ENCODE assay signal across 11 mouse cellular contexts in the genomic region with DNA sequence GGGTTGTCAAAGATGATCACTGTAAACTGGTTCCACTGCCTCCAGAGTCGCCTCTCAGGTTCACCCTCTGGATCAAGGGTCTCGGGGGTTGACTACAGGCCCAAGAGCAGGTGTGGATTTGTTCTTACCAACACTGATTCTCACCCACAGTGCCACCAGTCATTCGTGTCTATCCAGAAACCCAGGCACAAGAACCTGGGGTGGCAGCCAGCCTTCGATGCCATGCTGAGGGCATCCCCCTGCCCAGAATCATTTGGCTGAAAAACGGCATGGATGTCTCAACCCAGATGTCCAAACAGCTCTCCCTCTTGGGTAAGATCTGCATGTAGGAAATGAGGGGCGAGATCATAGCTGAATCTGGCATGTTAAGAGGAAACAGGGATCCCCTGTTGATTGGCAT.
"Had no signal": no experiment of that assay in that cellular context is flagged by ENCODE, and none has a peak within 500 bp of the region (broad histone marks: within the 10 kb centered on the region; RNA-seq: fewer than 3 reads in every experiment).

No protein-coding gene starts in this region.

- DNase-seq: liver; liver, embryonic 13.5 days; liver, postnatal 0 days; lung, adult 18-20 months; lung, adult 2 months; lung, embryonic 14.5 days; lung, postnatal 10 days; lung, postnatal 14 days; lung, postnatal 36 days; lung, postnatal 4 days; midbrain, embryonic 14.5 days had no signal
